Mouse (Mus musculus) left cerebral cortex, adult 9 months (tissue): Measurements from ENCODE around the gene Nepro.

Source experiments
- DNase-seq, 2 experiments: peaks; one replicate each; pipeline ENCODE4 v3.0.0; 2022; ENCODE audit warnings: low spot score in 2 of 2

Gene Nepro

DNA sequence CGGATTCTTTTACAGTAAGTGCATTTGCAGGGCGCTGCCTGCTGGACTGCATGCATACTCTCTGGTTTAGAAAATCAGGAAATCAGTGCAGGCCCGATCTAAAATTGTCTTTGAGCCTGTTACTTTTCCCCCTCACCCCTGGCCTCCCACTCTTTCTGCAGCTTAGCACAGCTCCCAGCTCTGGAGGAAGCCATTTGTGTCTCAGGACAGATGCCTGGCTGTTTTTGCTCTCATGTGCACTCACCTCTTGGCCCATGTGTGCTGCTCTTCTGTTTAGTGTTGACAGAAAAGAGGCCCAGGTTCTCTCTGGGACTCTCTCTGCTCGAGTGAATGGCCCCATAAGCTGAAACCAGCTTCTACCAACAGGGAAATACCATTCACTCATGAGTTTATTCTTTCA, 20.6 kb upstream of the Nepro start:
- DNase-seq, result no peak

DNA sequence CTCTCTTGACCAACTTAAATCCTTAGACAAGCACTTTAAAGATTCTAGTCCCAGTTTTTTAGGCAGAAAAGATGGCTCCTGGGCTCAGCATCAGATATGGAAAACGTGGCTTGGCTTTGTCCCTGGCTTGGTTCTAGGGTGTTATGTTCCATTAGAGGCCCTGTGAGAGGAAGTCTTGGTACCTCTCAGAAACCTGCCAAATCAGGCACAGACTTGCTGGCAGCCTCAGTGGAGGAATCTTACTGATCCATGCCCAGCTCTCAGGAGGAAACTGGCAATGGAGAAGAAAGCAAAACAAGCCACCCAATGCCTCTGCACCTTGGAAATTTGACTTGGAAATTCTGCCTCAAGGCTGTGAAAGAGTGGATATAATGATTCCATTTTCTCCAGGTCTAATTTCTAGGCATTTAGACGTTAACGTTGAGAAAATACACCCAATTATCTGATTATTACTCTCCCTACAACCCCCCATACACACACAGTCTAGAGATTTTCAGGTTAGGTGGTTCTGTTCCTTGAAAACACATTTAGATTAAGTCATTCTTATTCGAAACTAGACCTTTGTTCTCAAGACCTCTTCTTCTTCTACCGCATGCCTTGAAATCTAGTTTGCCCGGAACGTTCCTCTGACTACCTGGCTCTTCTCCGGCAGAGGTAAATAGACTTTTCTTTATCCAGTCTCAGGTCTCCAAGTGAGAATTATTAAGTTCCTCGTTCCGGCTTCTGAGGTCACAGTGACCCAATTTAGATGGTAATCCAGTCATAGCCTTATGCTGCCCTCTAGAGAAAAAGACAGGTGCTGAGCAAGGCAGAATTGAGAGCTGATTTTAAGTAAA, 7.6 kb upstream of the Nepro start:
- peak in 1 of 2 experiments; percentile 43 for DNase-seq

GRCm38 (mm10) chr16:44717141-44717634, 6.9 kb upstream of the Nepro start:
- DNase-seq, result no peak

DNA sequence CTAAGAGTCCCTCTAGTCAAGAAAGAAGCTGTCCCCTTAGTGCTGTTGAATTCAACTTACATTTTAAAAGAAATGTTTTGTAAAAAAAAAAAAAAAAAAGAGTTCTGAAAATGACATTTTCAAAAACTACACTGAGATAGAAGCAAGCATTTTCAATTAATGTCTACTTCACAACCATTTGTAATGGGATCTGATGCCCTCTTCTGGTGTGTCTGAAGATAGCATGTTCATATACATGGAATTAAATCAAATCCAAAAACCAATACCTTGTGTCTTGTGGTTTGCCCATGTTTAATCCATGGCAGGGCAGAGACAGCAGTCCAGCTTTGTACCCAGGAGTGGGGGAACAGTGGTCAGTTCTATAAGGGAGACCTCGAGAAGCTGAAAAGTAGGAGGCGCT, 6.3 kb upstream of the Nepro start:
- no peak for DNase-seq

GRCm38 (mm10) chr16:44719349-44719748, 4.8 kb upstream of the Nepro start:
- DNase-seq, result no peak

GRCm38 (mm10) chr16:44720518-44720917, 3.6 kb upstream of the Nepro start:
- no peak for DNase-seq

GRCm38 (mm10) chr16:44722666-44723065, 1.4 kb upstream of the Nepro start:
- no peak for DNase-seq

DNA sequence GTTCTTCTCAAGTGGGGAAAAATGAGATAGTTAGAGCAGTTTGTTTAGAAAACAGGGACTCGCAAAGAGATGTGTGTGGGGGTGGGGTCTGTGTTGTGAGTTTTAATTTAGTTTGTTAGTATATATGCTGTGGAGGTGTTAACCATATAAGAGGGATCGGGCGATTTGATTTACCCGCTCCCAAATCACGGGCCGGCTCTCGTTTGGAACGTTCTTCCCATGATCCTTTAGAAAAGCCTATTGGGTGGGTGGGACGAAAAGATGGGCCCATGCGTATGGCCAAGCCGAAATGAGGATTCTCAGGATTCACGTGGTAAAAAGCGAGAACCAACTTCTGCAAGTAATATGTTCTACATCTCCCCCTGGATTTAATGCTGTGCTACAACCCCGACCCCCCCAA, 746 bp downstream of the Nepro start:
- peak in 1 of 2 experiments; percentile 62 for DNase-seq

- DNase-seq, result peak; percentile 70 to 93
These were observed 1.5 kb downstream of the Nepro start for GRCm38 (mm10) chr16:44725286-44726223.

- DNase-seq, result no peak
These were observed 3.4 kb downstream of the Nepro start for GRCm38 (mm10) chr16:44727525-44727924.

GRCm38 (mm10) chr16:44734059-44734458, 10.0 kb downstream of the Nepro start:
- no peak for DNase-seq

- no peak for DNase-seq
These were observed 11.6 kb downstream of the Nepro start for GRCm38 (mm10) chr16:44735676-44736075.

DNA sequence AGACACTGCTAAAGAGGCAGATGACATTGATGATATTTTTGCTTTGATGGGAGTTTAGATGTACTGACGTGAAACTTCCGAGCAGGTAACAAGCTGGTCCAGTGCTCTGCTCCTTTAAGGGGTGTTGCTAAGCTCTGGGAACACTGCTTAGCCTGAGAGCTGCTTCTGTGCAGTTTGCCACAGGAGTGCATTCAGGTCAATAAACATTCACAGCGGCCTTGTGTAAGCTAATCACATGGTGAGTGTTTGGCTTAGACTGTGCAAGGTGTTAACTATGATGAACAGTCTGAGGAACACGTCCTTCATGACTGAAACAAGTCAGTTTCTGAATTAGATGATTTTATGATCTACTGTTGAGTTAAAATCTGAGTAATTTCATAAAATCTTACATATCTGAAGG, 12.0 kb downstream of the Nepro start:
- no peak for DNase-seq

DNA sequence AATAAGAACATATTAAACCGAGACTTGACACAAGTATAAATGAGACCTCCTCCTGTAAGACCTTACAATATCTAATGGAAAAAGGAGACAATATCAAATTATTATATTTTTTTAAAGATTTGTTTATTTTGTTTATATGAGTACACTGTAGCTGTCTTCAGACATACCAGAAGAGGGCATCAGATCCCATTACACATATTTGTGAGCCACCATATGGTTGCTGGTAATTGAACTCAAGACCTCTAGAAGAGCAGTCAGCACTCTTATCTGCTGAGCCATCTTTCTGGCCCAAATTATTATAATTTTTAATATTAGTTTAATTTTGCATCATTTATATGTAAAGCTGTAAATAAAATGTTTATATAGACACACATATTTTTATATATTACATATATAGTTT, 18.7 kb downstream of the Nepro start:
- DNase-seq, result no peak

DNA sequence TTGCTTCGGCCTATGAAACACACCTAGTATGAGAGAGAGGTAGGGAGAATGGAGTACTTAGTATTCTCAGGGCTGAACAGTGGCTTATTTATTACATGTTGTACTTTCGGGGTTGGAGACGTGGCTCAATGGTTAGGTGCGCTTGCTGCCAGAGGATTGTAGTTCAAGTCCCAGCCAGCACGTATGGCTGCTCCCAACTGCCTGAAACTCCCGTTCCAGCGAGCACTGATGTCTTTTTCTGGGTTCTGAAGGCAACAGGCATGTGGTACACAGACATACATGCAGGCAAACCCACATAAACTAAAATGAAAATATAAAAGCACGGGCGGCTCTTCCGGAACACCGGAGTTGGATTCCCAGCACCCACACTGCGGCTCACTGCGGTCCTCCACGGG, 21.4 kb downstream of the Nepro start:
- no peak for DNase-seq

- DNase-seq, result peak; percentile 71 to 90
These were observed 21.9 kb downstream of the Nepro start, which contains the start of gene Gtpbp8 for GRCm38 (mm10) chr16:44745866-44746562. TSS of gene Gtpbp8 (minus strand) at chr16:44746363.

DNA sequence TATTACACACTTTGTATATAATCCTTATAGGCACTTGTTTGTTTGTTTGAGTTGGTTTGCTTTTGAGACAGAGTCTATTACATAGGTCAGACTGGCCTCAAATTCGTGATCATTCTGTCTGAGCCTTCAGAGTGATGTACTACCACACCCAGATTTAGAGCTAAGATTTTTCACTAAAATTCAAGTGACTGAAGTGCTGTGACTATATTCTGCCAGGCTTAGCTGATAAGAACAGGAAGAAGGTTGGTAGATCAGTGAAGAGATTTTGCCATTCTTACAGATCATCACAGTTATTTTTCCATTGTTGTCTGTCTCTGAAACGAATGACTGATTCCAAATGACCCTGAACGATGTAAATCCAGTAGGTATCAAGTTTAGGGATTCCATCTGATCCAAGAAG, 23.9 kb downstream of the Nepro start:
- no peak for DNase-seq

DNA sequence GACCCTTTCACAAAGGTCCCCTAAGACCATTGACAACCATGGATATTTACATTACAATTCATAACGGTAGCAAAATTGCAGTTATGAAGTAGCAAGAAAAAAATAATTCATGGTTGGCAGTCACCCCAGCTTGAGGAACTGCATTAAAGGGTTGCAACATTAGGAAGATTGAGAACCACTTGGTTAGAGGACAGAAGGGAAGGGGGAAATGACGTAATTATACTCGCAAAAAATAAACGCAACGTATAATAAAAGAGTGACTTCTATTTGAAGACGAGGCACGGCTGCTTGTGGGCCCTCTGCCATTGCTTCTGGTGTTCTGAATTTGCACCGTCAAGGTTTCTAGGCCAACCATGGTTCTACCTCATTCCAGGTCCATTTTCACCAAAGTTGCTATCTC, 33.6 kb downstream of the Nepro start:
- no peak for DNase-seq

- no peak for DNase-seq
These were observed 37.7 kb downstream of the Nepro start for GRCm38 (mm10) chr16:44761811-44762210.

DNA sequence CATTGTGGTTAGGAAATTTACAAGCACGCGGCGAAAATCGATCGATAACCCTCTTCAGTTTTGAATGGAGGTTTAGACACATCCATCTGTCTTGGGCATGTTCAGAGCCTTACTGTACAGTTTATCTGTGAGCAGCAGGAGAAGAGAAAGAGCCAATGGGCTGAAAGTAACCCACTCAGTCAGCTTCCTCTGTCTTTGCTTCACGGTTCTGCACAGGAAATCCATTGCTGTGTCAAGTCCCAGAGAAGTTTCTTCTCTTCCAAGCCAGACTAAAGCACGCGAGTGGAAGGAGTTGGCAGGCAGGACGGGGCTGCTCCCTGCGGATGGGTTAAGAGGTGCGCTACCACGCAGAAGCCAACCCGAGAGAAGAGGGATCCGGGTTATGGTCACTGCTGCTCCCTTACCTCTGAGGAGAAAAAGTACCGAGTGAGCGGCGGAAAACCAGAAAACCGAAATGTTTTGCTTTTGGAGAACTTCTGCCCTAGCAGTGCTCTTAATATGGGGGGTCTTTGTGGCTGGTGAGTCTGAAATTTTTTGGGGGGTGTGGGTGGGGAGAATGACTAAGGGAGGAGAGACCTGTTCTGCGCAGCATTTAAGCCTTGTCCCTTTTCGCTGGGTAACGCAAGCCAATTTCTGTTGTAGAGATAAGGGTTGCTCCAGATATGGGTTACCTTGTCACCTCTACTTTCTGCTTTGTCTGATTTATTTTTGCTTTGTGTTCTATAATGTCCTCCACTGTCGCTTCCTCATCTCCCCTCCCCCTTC, 41.6 kb downstream of the Nepro start, which contains the start of gene Cd200r1:
Gene Cd200r1, plus strand, starts transcription at position 182 of the 765 bp plus-strand sequence.
- no peak for DNase-seq

DNA sequence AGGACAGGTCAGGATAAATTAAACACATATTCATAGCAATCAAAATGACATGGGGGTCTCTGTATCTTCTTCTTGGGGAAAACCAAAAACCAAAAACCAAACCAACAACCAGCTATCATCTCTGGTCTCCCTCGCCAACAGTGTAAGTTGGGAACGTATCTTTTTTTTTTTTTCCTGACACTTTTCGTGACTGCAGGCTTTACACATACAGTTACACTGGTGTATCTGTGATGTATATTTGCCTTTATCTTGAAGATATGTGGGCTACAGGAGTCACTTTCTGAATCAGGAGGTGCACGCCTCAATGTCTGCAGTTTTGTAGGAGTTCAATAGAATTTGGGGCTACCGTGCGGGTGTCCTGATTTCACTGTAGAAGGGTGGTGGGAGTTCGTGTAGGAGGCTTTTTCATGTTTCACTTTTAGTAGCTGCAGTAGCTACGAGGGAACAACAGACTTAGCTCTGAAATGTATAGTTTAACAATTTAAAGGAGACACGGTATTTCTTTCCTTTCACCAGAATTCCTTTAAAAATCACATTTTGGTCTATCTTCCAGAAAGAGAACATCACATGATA, 42.3 kb downstream of the Nepro start:
- DNase-seq, result peak in 1 of 2 experiments; percentile 25
